Mouse (Mus musculus) liver, embryonic 15.5 days (tissue): ENCODE measurements around the gene Epha10. TPM values are rescaled to one million over a fixed set of nuclear protein-coding genes. Genes with fewer than 3 reads are reported as not detected.
A peak's percentile ranks its signal among the peaks of the same experiment; 100 is the strongest.

Source experiments
- ATAC-seq: fragments of 200-750 bp; cut with Nextera tagmentation; 2 replicates; pipeline ENCODE4 v1.8.0; 2017; ENCODE audit warnings: moderate number of reproducible peaks, mild to moderate bottlenecking, moderate library complexity; ENCODE audit not compliant: insufficient read depth
- H3K27ac ChIP-seq: fragments of 300-500 bp; sonication (generic); replicated peaks from 2 replicates; pipeline ENCODE4 v1.5.1; 2015; ENCODE audit warnings: mild to moderate bottlenecking, inconsistent platforms
- H3K27me3 ChIP-seq: fragments of 300-500 bp; sonication (generic); 2 replicates; pipeline ENCODE4 v1.6.1; 2015; ENCODE audit warnings: mild to moderate bottlenecking, inconsistent platforms
- H3K36me3 ChIP-seq: fragments of 300-500 bp; sonication (generic); replicated peaks from 2 replicates; pipeline ENCODE4 v1.6.1; 2015; ENCODE audit warnings: moderate library complexity, mild to moderate bottlenecking, inconsistent platforms
- H3K4me1 ChIP-seq: fragments of 300-500 bp; sonication (generic); replicated peaks from 2 replicates; pipeline ENCODE4 v1.6.1; 2015; ENCODE audit warnings: inconsistent platforms
- H3K4me2 ChIP-seq: fragments of 300-500 bp; sonication (generic); 2 replicates; pipeline ENCODE4 v1.6.1; 2015; ENCODE audit warnings: moderate library complexity, mild to moderate bottlenecking, inconsistent platforms
- H3K4me3 ChIP-seq: fragments of 300-500 bp; sonication (generic); replicated peaks from 2 replicates; pipeline ENCODE4 v1.5.1; 2015; ENCODE audit warnings: mild to moderate bottlenecking, inconsistent platforms
- H3K9ac ChIP-seq: fragments of 300-500 bp; sonication (generic); 2 replicates; pipeline ENCODE4 v1.6.1; 2015; ENCODE audit warnings: moderate library complexity, mild to moderate bottlenecking, inconsistent platforms
- H3K9me3 ChIP-seq: fragments of 300-500 bp; sonication (generic); replicated peaks from 2 replicates; pipeline ENCODE4 v1.6.1; 2016; ENCODE audit warnings: inconsistent platforms
- WGBS: fragments of 180-500 bp; shearing (Covaris S2); methylation state at CpG from one replicate; pipeline ENCODE4 v1.1.7; 2015; ENCODE audit warnings: mixed read lengths; ENCODE audit not compliant: insufficient replicate concordance; 5-methylcytosine and 5-hydroxymethylcytosine counted together
- polyA plus RNA-seq: library from polyadenylated mRNA; unstranded; fragments of >200 nt; fragmentation: Nextera tagmentation; extraction: Ambion mirVana; gene quantifications from 2 replicates; pipeline ENCODE4 v1.2.1, GENCODE M21; 2015

Gene Epha10
- not detected in 2 replicates for polyA plus RNA-seq

DNA sequence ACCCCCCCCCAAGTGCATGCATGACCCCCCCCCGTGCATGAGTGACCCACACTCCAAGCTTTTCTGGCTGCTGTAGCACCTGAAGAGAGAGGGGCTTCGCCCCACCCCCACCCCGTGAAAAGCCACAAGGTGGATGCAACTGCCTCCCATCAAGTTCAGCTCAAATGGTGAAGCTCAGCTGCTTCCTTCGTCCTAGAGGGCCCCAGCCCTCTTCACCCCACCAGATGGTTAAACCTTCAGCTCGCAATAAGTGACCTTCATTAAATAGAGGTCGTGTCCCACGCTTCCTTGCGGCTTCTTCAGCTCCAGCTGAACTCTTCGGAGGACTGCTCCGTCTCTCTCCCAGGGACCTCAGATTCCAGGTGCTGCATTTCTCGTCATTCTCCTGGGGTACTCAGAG lies at the start of gene Epha10:
Epha10 (plus strand) TSS at position 301 of the 400 bp plus-strand sequence.
- no peak for ATAC-seq
- Histone ChIP-seq H3K36me3 (no peaks in the 10 kb centered on the region), H3K4me3 (0 out of 2 replicates have a peak within 1 kb of the TSS, but pooled peaks have one; percentile 3), H3K4me1 (no peaks in the 10 kb centered on the region), H3K27ac (no peak within 1 kb of the TSS), H3K27me3 (peaks cover 70% of the 10 kb centered on the region), H3K9ac (no peak within 1 kb of the TSS), H3K4me2 (peak within 1 kb of the TSS; percentile 6), H3K9me3 (no peaks in the 10 kb centered on the region)
- WGBS: 5% methylated on average over 11 of the region's 11 CpGs

GRCm38 (mm10) chr4:124832796-124833195 lies 47.9 kb upstream of the Epha10 start:
- ATAC-seq: no peak
- H3K27ac ChIP-seq: no peak overlapping the region
- peaks cover 89% of the 10 kb centered on the region for H3K36me3 ChIP-seq
- no peaks in the 10 kb centered on the region for H3K27me3 ChIP-seq
- H3K9ac ChIP-seq: no peak overlapping the region
- no peaks in the 10 kb centered on the region for H3K4me1 ChIP-seq
- WGBS: 90% methylated on average over 10 of the region's 10 CpGs
- H3K4me2 ChIP-seq: no peak overlapping the region
- no peak overlapping the region for H3K4me3 ChIP-seq
- no peaks in the 10 kb centered on the region for H3K9me3 ChIP-seq

GRCm38 (mm10) chr4:124838035-124838700 lies 42.5 kb upstream of the Epha10 start:
- H3K36me3 ChIP-seq: peaks cover 95% of the 10 kb centered on the region
- no peak overlapping the region for H3K4me3 ChIP-seq
- no peak overlapping the region for H3K27ac ChIP-seq
- no peak overlapping the region for H3K4me2 ChIP-seq
- WGBS: 76% methylated on average over 14 of the region's 14 CpGs
- H3K9ac ChIP-seq: no peak overlapping the region
- H3K27me3 ChIP-seq: no peaks in the 10 kb centered on the region
- H3K9me3 ChIP-seq: 0 out of 2 replicates have a peak, but pooled peaks cover 2% of the 10 kb centered on the region
- ATAC-seq: no peak
- no peaks in the 10 kb centered on the region for H3K4me1 ChIP-seq

DNA sequence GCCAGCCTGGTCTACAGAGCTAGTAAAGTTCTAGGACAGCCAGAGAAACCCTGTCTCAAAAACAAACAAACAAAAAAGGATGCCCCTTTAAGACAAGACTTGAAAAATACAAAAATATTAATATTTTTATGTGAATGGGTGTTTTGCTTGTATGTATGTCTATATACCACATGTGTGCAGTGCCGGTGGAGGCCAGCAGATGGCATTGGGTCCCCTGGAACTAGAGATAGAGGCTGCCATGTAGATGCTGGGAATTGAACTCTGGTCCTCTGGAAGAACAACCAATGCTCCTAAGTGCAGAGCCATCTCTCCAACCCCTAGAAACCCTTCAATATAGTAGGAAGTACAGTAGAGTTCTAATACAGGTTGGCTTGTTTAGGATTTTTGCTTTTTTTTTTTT lies 39.7 kb upstream of the Epha10 start:
- 91% methylated on average over 1 of the region's 1 CpGs for WGBS
- peaks cover 84% of the 10 kb centered on the region for H3K36me3 ChIP-seq
- ATAC-seq: no peak

GRCm38 (mm10) chr4:124843493-124843892 lies 37.2 kb upstream of the Epha10 start:
- Histone ChIP-seq H3K4me2 (no peak overlapping the region), H3K4me1 (peaks cover 13% of the 10 kb centered on the region), H3K27ac (no peak overlapping the region), H3K27me3 (no peaks in the 10 kb centered on the region), H3K9me3 (0 out of 2 replicates have a peak, but pooled peaks cover 2% of the 10 kb centered on the region), H3K4me3 (no peak overlapping the region), H3K36me3 (peaks cover 65% of the 10 kb centered on the region), H3K9ac (no peak overlapping the region)
- 69% methylated on average over 11 of the region's 11 CpGs for WGBS
- ATAC-seq: no peak

More for the DNA sequence above, 39.7 kb upstream of the Epha10 start:
- no peak overlapping the region for H3K4me2 ChIP-seq
- H3K4me1 ChIP-seq: no peaks in the 10 kb centered on the region
- no peak overlapping the region for H3K9ac ChIP-seq
- no peak overlapping the region for H3K27ac ChIP-seq
- 0 out of 2 replicates have a peak, but pooled peaks cover 2% of the 10 kb centered on the region for H3K9me3 ChIP-seq
- no peaks in the 10 kb centered on the region for H3K27me3 ChIP-seq
- no peak overlapping the region for H3K4me3 ChIP-seq

GRCm38 (mm10) chr4:124847573-124847972 lies 33.1 kb upstream of the Epha10 start:
- no peak overlapping the region for H3K27ac ChIP-seq
- WGBS: 5% methylated on average over 8 of the region's 8 CpGs
- ATAC-seq: no peak

GRCm38 (mm10) chr4:124849631-124850260 lies 31.0 kb upstream of the Epha10 start:
- peaks cover 39% of the 10 kb centered on the region for H3K36me3 ChIP-seq
- H3K27ac ChIP-seq: peak overlapping the region; percentile 85
- 11% methylated on average over 24 of the region's 24 CpGs for WGBS
- H3K4me2 ChIP-seq: peak overlapping the region; percentile 96
- ATAC-seq: no peak
- no peaks in the 10 kb centered on the region for H3K27me3 ChIP-seq
- peaks cover 42% of the 10 kb centered on the region for H3K4me1 ChIP-seq
- H3K9ac ChIP-seq: peak overlapping the region; percentile 88
- no peaks in the 10 kb centered on the region for H3K9me3 ChIP-seq
- peak overlapping the region; percentile 99 for H3K4me3 ChIP-seq

More at GRCm38 (mm10) chr4:124847573-124847972, 33.1 kb upstream of the Epha10 start:
- Histone ChIP-seq H3K27me3 (no peaks in the 10 kb centered on the region), H3K4me2 (no peak overlapping the region), H3K4me1 (peaks cover 38% of the 10 kb centered on the region), H3K4me3 (no peak overlapping the region), H3K36me3 (peaks cover 32% of the 10 kb centered on the region), H3K9ac (no peak overlapping the region), H3K9me3 (no peaks in the 10 kb centered on the region)

- Histone ChIP-seq H3K4me3 (peak within 1 kb of the TSS; percentile 99), H3K27ac (peak within 1 kb of the TSS; percentile 85), H3K36me3 (peaks cover 41% of the 10 kb centered on the region), H3K9ac (peak within 1 kb of the TSS; percentile 88), H3K4me1 (peaks cover 42% of the 10 kb centered on the region), H3K9me3 (no peaks in the 10 kb centered on the region), H3K4me2 (peak within 1 kb of the TSS; percentile 96), H3K27me3 (no peaks in the 10 kb centered on the region)
- under 1% methylated on average over 86 of the region's 90 CpGs for WGBS
- ATAC-seq: peak; percentile 91
Measured at GRCm38 (mm10) chr4:124850261-124850913, 30.3 kb upstream of the Epha10 start, which contains the start of gene Yrdc. Gene Yrdc, plus strand, starts transcription at chr4:124850679.

DNA sequence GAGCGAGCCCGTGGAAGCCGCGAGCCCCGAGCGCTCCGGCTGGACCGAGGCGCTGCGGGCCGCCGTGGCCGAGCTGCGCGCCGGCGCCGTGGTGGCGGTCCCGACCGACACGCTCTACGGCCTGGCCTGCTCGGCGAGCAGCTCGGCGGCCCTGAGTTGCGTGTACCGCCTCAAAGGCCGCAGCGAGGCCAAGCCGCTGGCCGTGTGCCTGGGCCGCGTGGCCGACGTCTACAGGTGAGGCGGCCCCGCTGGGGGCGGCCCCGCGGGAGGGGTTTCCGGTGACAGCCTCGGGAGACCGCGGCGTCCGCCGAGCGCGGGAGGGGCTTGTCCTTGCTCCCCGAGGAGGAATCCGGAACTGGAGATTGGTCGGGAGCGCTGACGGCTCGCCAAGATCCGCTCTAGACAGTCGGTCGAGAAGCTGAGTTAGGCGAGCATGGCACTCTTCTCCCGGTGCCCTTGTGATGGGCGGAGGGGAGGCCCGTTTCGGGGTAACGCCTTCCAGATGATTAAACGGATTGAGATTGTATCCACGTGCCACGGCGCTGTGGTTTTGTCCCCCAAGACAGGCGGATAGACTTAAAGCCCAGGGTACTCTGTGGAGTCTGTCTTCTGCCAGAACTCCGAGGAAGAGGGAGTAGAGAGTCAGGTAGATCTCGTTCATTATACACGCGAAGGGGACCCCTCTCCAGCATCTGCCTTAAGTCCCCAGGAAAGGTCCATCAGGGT lies 29.6 kb upstream of the Epha10 start, which contains the start of gene 1110065P20Rik:
1110065P20Rik (minus strand) TSS at position 264 of the 726 bp plus-strand sequence.
- ATAC-seq: peak; percentile 63
- Histone ChIP-seq H3K27ac (peak within 1 kb of the TSS; percentile 85), H3K4me2 (peak within 1 kb of the TSS; percentile 96), H3K27me3 (no peaks in the 10 kb centered on the region), H3K4me1 (peaks cover 42% of the 10 kb centered on the region), H3K36me3 (peaks cover 38% of the 10 kb centered on the region), H3K9me3 (no peaks in the 10 kb centered on the region), H3K4me3 (peak within 1 kb of the TSS; percentile 99), H3K9ac (peak within 1 kb of the TSS; percentile 88)
- WGBS: under 1% methylated on average over 65 of the region's 75 CpGs

DNA sequence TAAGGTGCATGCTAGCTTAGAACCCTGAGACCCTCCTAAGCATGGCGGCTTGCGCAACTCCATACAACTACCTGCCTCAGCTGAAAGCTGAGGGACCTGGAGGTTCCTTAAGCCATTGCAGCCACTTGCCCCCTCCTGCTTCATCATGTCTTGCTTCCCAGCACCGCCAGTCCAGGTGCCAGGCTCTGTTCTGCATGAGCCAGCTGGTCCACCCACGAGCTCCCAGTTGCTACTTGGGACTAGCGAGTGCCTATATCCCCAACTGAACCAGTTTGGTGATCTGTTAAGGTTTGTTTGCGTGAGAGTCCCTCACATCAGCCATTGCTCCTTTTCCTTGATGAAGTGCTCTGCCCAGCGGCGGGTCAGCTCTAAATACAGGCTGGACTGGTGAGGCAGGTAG lies 24.4 kb upstream of the Epha10 start:
- Histone ChIP-seq H3K27me3 (peaks cover 23% of the 10 kb centered on the region), H3K4me1 (peaks cover 17% of the 10 kb centered on the region), H3K27ac (no peak overlapping the region), H3K4me3 (no peak overlapping the region), H3K4me2 (no peak overlapping the region), H3K9me3 (no peaks in the 10 kb centered on the region), H3K36me3 (peaks cover 43% of the 10 kb centered on the region), H3K9ac (no peak overlapping the region)
- 82% methylated on average over 8 of the region's 8 CpGs for WGBS
- ATAC-seq: no peak
